Mouse (Mus musculus): ENCODE measurements around the gene Trpm1. TPM values are rescaled to one million over a fixed set of nuclear protein-coding genes. Genes with fewer than 3 reads are reported as not detected.

The Trpm1 gene
- total and polyA plus RNA-seq, 3 experiments = 5.9 to 10.7 (median 6.1) TPM

DNA sequence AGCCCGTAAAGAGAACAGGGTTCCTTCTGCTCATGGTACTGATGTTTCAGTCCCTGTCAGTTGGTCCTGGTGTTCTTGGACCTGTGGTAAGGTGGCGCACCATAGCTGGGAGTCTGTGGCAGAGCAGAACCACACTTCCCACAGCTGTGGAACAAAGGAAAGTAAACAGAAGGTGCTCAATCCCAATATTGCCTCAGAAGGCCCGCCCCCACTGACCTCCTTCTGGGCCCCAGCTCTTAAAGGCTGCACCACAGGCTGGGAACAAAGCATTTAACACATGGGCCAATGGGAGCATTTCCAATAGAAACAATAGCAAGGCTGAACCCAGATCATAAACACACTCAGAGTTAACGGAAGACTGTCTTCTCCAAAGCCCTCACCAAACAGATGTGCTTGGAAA lies 82.9 kb downstream of the Trpm1 start:
- Histone ChIP-seq H3K27ac (ENCODE audit: insufficient read depth, low read depth) (no peak overlapping the region), H3K4me2 (ENCODE audit: insufficient read depth, low read depth, poor library complexity, severe bottlenecking) (no peak overlapping the region), H3K79me2 (replicated peaks; ENCODE audit: control insufficient read depth, extremely low read depth, insufficient read depth, poor library complexity, severe bottlenecking) (no peaks in the 10 kb centered on the region), H3K9me3 (replicated peaks; ENCODE audit: low read length) (no peaks in the 10 kb centered on the region), H3K27me3 (replicated peaks) (no peaks in the 10 kb centered on the region), H3K36me3 (replicated peaks in 1 of 2; ENCODE audit: control insufficient read depth in 1 of 2, insufficient read depth in 1 of 2, low read length in 1 of 2) (peaks cover 22 to 74% of the 10 kb centered on the region in 2 experiments), H3K4me3 (replicated peaks in 1 of 3; ENCODE audit: low read depth in 2 of 3, low read length in 2 of 3, poor library complexity in 1 of 3) (no peak overlapping the region), H3K9ac (ENCODE audit: insufficient read depth, low read depth) (no peak overlapping the region), H3K4me1 (ENCODE audit: control insufficient read depth in 1 of 2, insufficient read depth in 2 of 2) (peaks cover 25 to 43% of the 10 kb centered on the region in 2 experiments)
- TF ChIP-seq GABPA (IDR thresholded peaks at IDR 0.05; ENCODE audit: insufficient replicate concordance, low read depth, low read length) (no peak), MAX (IDR thresholded peaks at IDR 0.05; ENCODE audit: low read length) (no peak), EP300 (IDR thresholded peaks at IDR 0.05; ENCODE audit: low read length) (no peak), JUND (conservative IDR thresholded peaks at IDR 0.05; ENCODE audit: low read depth, low read length) (no peak)
- dilution Hi-C loops (cut with MboI; ENCODE audit: extremely low pct_ligation_motif_present, extremely low pct_unique_long_range_greater_than_20kb, low sequenced_read_pairs) (no loop called here), in situ Hi-C loops (cut with MboI; ENCODE audit: low pct_ligation_motif_present, low pct_unique_long_range_greater_than_20kb, low sequenced_read_pairs) (no loop called here)
- no peak for DNase-seq (ENCODE audit: extremely low read depth)

DNA sequence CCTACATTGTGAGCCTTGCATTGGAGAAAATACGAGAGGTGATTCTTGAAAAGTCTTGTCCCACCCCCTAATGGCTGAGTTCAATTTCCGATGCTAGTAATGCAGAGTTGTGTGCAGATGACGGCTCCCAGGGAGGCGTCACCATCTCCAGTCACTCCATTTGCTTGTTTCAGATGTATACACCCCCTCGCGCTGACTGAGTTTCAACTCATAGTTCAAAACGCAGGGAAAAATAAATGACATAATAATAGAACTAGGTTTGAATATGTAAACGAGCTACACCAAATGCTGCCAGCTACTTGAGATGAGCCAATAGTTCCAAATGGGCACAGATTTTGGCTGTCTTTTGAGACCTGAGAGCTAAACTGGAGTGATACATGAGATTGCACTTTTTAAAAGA lies 84.1 kb downstream of the Trpm1 start:
- Histone ChIP-seq H3K4me3 (replicated peaks in 1 of 3; ENCODE audit: low read depth in 2 of 3, low read length in 2 of 3, poor library complexity in 1 of 3) (no peak overlapping the region), H3K9me3 (replicated peaks; ENCODE audit: low read length) (no peaks in the 10 kb centered on the region), H3K27ac (ENCODE audit: insufficient read depth, low read depth) (no peak overlapping the region; the same call in 1 of the 2 replicates), H3K36me3 (replicated peaks in 1 of 2; ENCODE audit: control insufficient read depth in 1 of 2, insufficient read depth in 1 of 2, low read length in 1 of 2) (peaks cover 22 to 75% of the 10 kb centered on the region in 2 experiments), H3K4me1 (ENCODE audit: control insufficient read depth in 1 of 2, insufficient read depth in 2 of 2) (peaks cover 25 to 43% of the 10 kb centered on the region in 2 experiments), H3K27me3 (replicated peaks) (no peaks in the 10 kb centered on the region), H3K9ac (ENCODE audit: insufficient read depth, low read depth) (no peak overlapping the region), H3K79me2 (replicated peaks; ENCODE audit: control insufficient read depth, extremely low read depth, insufficient read depth, poor library complexity, severe bottlenecking) (no peaks in the 10 kb centered on the region), H3K4me2 (ENCODE audit: insufficient read depth, low read depth, poor library complexity, severe bottlenecking) (no peak overlapping the region)
- DNase-seq (ENCODE audit: extremely low read depth) = peak; percentile 29
- TF ChIP-seq SIN3A (IDR thresholded peaks at IDR 0.05; ENCODE audit: low read length) = no peak
- no peak for TF ChIP-seq MAZ (IDR thresholded peaks at IDR 0.05; ENCODE audit: low read depth, low read length)
- TF ChIP-seq USF1 (IDR thresholded peaks at IDR 0.05; ENCODE audit: low read depth, low read length) = no peak
- TF ChIP-seq KAT2A (IDR thresholded peaks at IDR 0.05; ENCODE audit: insufficient replicate concordance, low read length) = no peak
- TF ChIP-seq BHLHE40 (IDR thresholded peaks at IDR 0.05; ENCODE audit: low read depth, low read length) = no peak
- TF ChIP-seq ZKSCAN1 (IDR thresholded peaks at IDR 0.05; ENCODE audit: borderline replicate concordance, low read depth, low read length) = no peak
- TF ChIP-seq MXI1 (IDR thresholded peaks at IDR 0.05; ENCODE audit: low read depth, low read length) = no peak
- no peak for TF ChIP-seq UBTF (IDR thresholded peaks at IDR 0.05; ENCODE audit: low read depth, low read length)
- no peak for TF ChIP-seq TBP (conservative IDR thresholded peaks at IDR 0.05; ENCODE audit: low read depth, low read length)
- no peak for TF ChIP-seq RAD21 (IDR thresholded peaks at IDR 0.05; ENCODE audit: low read depth, low read length)
- no peak for TF ChIP-seq JUN (IDR thresholded peaks at IDR 0.05; ENCODE audit: insufficient read depth, low read depth, low read length)
- no peak for TF ChIP-seq MAFK (IDR thresholded peaks at IDR 0.05; ENCODE audit: insufficient replicate concordance, low read length)
- no peak for TF ChIP-seq HCFC1 (IDR thresholded peaks at IDR 0.05; ENCODE audit: low read depth, low read length)
- in situ Hi-C loops (cut with MboI; ENCODE audit: low pct_ligation_motif_present, low pct_unique_long_range_greater_than_20kb, low sequenced_read_pairs) = no loop called here
- dilution Hi-C loops (cut with MboI; ENCODE audit: extremely low pct_ligation_motif_present, extremely low pct_unique_long_range_greater_than_20kb, low sequenced_read_pairs) = no loop called here

Measured in CH12.LX (cell line).